Mouse (Mus musculus): ENCODE results near the gene Trim37. TPM values are rescaled to one million over a fixed set of nuclear protein-coding genes. Genes with fewer than 3 reads are reported as not detected.

The Trim37 gene
- total RNA-seq, 1 experiment: 36.9 TPM

DNA sequence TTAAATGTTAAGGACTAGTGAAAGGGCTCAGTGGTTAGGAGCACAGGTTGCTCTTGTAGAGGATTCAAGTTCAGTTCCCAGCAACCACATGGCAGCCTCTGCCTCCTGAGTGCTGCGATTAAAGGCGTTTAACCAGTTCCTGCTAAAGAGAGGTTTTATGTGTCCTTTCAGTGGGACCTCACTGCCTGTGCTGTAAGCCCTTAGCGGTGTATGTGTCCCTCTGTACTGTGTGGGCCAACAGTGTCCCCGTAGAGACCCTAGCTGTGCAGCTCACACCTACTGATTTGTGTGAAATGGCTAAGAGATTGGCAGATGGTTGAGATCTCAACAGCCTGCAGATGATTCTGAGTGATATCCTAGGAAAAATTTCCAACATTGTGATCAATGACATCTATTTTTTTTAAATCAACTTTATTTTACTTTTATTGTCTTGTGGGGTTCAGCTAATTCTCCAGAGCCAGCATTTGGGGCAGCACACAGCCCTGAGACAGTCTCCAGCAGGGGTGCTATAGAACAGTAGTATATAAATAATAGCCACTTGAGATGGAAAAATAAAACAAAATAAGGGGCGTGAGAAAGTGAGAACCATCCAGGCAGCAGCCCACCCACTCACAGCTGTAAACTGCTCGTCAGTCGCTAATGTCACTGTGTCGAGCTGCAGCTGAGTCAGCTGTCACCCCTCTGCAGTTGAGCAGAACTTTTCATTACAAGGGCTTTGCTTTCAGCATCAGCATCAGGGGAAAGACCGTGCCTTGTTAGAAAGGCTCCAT is 120.0 kb downstream of the Trim37 start:
- in situ Hi-C loops (cut with MboI; ENCODE audit: low sequenced_read_pairs in 2 of 2, unreplicated experiment in 2 of 2): no loop called here
- Histone ChIP-seq H3K9ac (ENCODE audit: insufficient read depth, low read depth, low read length, poor library complexity, severe bottlenecking) (no peak overlapping the region), H3K9me3 (ENCODE audit: control insufficient read depth, insufficient read depth, low read depth, low read length) (no peaks in the 10 kb centered on the region), H3K4me3 (ENCODE audit: insufficient read depth in 1 of 2, low read depth in 1 of 2, low read length in 2 of 2, poor library complexity in 1 of 2, severe bottlenecking in 1 of 2) (no peak overlapping the region), H3K27ac (ENCODE audit: insufficient read depth, low read depth, low read length, poor library complexity, severe bottlenecking) (no peak overlapping the region), H3K36me3 (ENCODE audit: control insufficient read depth, insufficient read depth, low read length, poor library complexity, severe bottlenecking) (peaks cover 2% of the 10 kb centered on the region; the same call in 1 of the 2 replicates), H3K4me1 (ENCODE audit: control insufficient read depth in 2 of 2, insufficient read depth in 2 of 2, low read length in 2 of 2, poor library complexity in 1 of 2) (peaks cover 0 to 6% of the 10 kb centered on the region in 2 experiments; a peak in 1 of 4 replicates)
- no peak for DNase-seq (ENCODE audit: low read depth, low spot score)
- TF ChIP-seq ZNF384 (IDR thresholded peaks at IDR 0.05; ENCODE audit: low read depth, low read length): no peak
- no peak for TF ChIP-seq ZC3H11A (IDR thresholded peaks at IDR 0.05; ENCODE audit: borderline replicate concordance, low read depth, low read length)

DNA sequence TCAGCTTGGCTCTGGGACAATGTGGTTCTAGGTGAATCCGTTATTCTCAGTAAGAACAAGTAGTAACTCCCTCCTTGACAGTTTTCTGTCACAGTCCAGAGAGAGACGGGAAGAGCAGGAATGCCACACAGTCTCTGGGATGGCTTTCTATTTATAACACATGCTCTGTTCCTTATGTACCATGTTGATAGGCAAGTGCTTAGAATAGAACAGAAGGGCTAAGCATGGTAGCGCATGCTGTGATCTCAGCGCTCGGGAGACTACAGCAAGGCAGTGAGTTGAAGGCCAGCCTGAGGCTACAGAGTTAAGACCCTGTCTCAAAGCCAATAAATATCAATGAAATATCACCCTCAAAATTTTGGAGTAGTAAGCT is 120.6 kb downstream of the Trim37 start:
- in situ Hi-C loops (cut with MboI; ENCODE audit: low sequenced_read_pairs in 2 of 2, unreplicated experiment in 2 of 2): no loop called here
- Histone ChIP-seq H3K9ac (ENCODE audit: insufficient read depth, low read depth, low read length, poor library complexity, severe bottlenecking) (no peak overlapping the region), H3K9me3 (ENCODE audit: control insufficient read depth, insufficient read depth, low read depth, low read length) (no peaks in the 10 kb centered on the region), H3K36me3 (ENCODE audit: control insufficient read depth, insufficient read depth, low read length, poor library complexity, severe bottlenecking) (peaks cover 2% of the 10 kb centered on the region; the same call in 1 of the 2 replicates), H3K4me1 (ENCODE audit: control insufficient read depth in 2 of 2, insufficient read depth in 2 of 2, low read length in 2 of 2, poor library complexity in 1 of 2) (peaks cover 0 to 9% of the 10 kb centered on the region in 2 experiments; a peak in 1 of 4 replicates), H3K27ac (ENCODE audit: insufficient read depth, low read depth, low read length, poor library complexity, severe bottlenecking) (no peak overlapping the region), H3K4me3 (ENCODE audit: insufficient read depth in 1 of 2, low read depth in 1 of 2, low read length in 2 of 2, poor library complexity in 1 of 2, severe bottlenecking in 1 of 2) (no peak overlapping the region)
- TF ChIP-seq HCFC1 (IDR thresholded peaks at IDR 0.05; ENCODE audit: borderline replicate concordance, insufficient read depth, low read length) (no peak), MAFK (IDR thresholded peaks at IDR 0.05; ENCODE audit: insufficient read depth, low read depth, low read length) (no peak), ZC3H11A (IDR thresholded peaks at IDR 0.05; ENCODE audit: borderline replicate concordance, low read depth, low read length) (no peak), CHD2 (IDR thresholded peaks at IDR 0.05; ENCODE audit: low read depth, low read length) (no peak), ZNF384 (IDR thresholded peaks at IDR 0.05; ENCODE audit: low read depth, low read length) (no peak)
- no peak for DNase-seq (ENCODE audit: low read depth, low spot score)

DNA sequence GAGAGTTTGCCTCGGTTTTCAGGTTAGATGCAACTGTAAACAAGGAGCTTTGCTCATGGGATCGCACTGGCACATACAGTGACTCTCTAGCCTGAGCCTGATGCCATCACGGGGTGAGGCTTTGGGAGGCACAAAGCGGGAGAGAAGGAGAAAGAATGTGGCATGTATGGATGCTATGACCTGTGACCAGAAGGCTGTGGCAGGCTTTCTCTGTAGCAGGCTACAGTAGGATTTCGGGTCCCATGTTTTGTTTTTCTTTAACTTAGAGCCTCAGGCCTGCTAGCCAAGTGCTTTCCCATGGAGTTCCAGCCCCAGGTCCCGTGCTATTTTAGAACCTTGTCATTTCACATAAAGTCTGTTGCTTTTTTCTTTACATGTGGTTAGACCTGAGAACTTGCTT is 123.3 kb downstream of the Trim37 start:
- Histone ChIP-seq H3K4me1 (ENCODE audit: control insufficient read depth in 2 of 2, insufficient read depth in 2 of 2, low read length in 2 of 2, poor library complexity in 1 of 2) (peaks cover 2 to 13% of the 10 kb centered on the region in 2 experiments; a peak in 1 of 4 replicates), H3K36me3 (ENCODE audit: control insufficient read depth, insufficient read depth, low read length, poor library complexity, severe bottlenecking) (peaks cover 2% of the 10 kb centered on the region; the same call in 1 of the 2 replicates), H3K4me3 (ENCODE audit: insufficient read depth in 1 of 2, low read depth in 1 of 2, low read length in 2 of 2, poor library complexity in 1 of 2, severe bottlenecking in 1 of 2) (no peak overlapping the region), H3K9me3 (ENCODE audit: control insufficient read depth, insufficient read depth, low read depth, low read length) (no peaks in the 10 kb centered on the region), H3K9ac (ENCODE audit: insufficient read depth, low read depth, low read length, poor library complexity, severe bottlenecking) (no peak overlapping the region), H3K27ac (ENCODE audit: insufficient read depth, low read depth, low read length, poor library complexity, severe bottlenecking) (no peak overlapping the region)
- TF ChIP-seq MAFK (IDR thresholded peaks at IDR 0.05; ENCODE audit: insufficient read depth, low read depth, low read length): no peak
- in situ Hi-C loops (cut with MboI; ENCODE audit: low sequenced_read_pairs in 2 of 2, unreplicated experiment in 2 of 2): no loop called here
- no peak for DNase-seq (ENCODE audit: low read depth, low spot score)

DNA sequence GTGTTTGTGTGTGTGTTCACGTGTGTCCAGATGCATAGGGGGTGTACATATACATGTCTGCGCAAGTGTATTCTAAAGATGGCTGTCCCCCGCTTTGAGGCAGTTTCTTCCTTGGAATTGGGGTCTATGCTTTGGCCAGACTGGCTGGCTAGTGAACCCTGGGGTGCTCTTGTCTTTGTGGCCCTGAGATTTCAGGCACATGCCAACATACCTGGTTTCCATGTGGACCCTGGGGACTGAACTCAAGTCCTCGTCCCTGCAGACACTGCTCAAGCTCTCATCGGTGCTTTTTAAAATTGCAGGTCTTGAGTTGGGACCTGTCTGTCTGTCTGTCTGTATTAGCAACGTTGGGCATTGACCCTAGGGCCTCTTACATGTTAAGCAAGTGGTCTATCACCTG is 126.4 kb downstream of the Trim37 start:
- TF ChIP-seq MAFK (IDR thresholded peaks at IDR 0.05; ENCODE audit: insufficient read depth, low read depth, low read length) (no peak), ZC3H11A (IDR thresholded peaks at IDR 0.05; ENCODE audit: borderline replicate concordance, low read depth, low read length) (no peak), HCFC1 (IDR thresholded peaks at IDR 0.05; ENCODE audit: borderline replicate concordance, insufficient read depth, low read length) (no peak), CHD2 (IDR thresholded peaks at IDR 0.05; ENCODE audit: low read depth, low read length) (no peak)
- DNase-seq (ENCODE audit: low read depth, low spot score): no peak
- Histone ChIP-seq H3K4me3 (ENCODE audit: insufficient read depth in 1 of 2, low read depth in 1 of 2, low read length in 2 of 2, poor library complexity in 1 of 2, severe bottlenecking in 1 of 2) (no peak overlapping the region), H3K36me3 (ENCODE audit: control insufficient read depth, insufficient read depth, low read length, poor library complexity, severe bottlenecking) (peaks cover 2% of the 10 kb centered on the region; the same call in 1 of the 2 replicates), H3K4me1 (ENCODE audit: control insufficient read depth in 2 of 2, insufficient read depth in 2 of 2, low read length in 2 of 2, poor library complexity in 1 of 2) (peaks cover 2 to 13% of the 10 kb centered on the region in 2 experiments; a peak in 1 of 4 replicates), H3K9ac (ENCODE audit: insufficient read depth, low read depth, low read length, poor library complexity, severe bottlenecking) (no peak overlapping the region), H3K27ac (ENCODE audit: insufficient read depth, low read depth, low read length, poor library complexity, severe bottlenecking) (no peak overlapping the region), H3K9me3 (ENCODE audit: control insufficient read depth, insufficient read depth, low read depth, low read length) (no peaks in the 10 kb centered on the region)
- in situ Hi-C loops (cut with MboI; ENCODE audit: low sequenced_read_pairs in 2 of 2, unreplicated experiment in 2 of 2): no loop called here

DNA sequence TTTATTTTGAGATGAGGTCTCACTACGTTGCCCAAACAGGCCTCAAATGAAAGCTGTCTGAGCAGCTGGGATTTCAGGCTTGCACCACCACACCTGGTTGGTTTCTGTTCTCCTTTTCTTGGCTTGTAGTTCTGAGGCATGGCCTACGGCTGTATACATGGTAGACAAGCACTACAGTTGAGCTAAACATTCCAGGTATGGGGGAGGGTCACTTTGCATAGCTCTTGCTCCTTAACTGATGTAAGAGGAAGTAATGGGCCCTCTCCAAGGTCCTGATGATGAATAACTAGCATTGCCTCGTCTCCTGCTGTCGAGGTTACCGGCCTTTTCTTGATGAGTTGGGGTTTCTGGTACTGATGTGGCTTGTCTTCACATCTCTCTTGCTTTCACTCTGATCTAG is 127.3 kb downstream of the Trim37 start:
- Histone ChIP-seq H3K27ac (ENCODE audit: insufficient read depth, low read depth, low read length, poor library complexity, severe bottlenecking) (no peak overlapping the region), H3K9me3 (ENCODE audit: control insufficient read depth, insufficient read depth, low read depth, low read length) (no peaks in the 10 kb centered on the region), H3K4me3 (ENCODE audit: insufficient read depth in 1 of 2, low read depth in 1 of 2, low read length in 2 of 2, poor library complexity in 1 of 2, severe bottlenecking in 1 of 2) (no peak overlapping the region), H3K36me3 (ENCODE audit: control insufficient read depth, insufficient read depth, low read length, poor library complexity, severe bottlenecking) (peaks cover 2% of the 10 kb centered on the region; the same call in 1 of the 2 replicates), H3K4me1 (ENCODE audit: control insufficient read depth in 2 of 2, insufficient read depth in 2 of 2, low read length in 2 of 2, poor library complexity in 1 of 2) (peaks cover 2 to 13% of the 10 kb centered on the region in 2 experiments; a peak in 1 of 4 replicates), H3K9ac (ENCODE audit: insufficient read depth, low read depth, low read length, poor library complexity, severe bottlenecking) (no peak overlapping the region)
- in situ Hi-C loops (cut with MboI; ENCODE audit: low sequenced_read_pairs in 2 of 2, unreplicated experiment in 2 of 2): no loop called here
- DNase-seq (ENCODE audit: low read depth, low spot score): peak; percentile 59
- TF ChIP-seq CHD2 (IDR thresholded peaks at IDR 0.05; ENCODE audit: low read depth, low read length) (peak; percentile 67; the same call in 1 of the 2 replicates), MAFK (IDR thresholded peaks at IDR 0.05; ENCODE audit: insufficient read depth, low read depth, low read length) (no peak)

Measured in ES-E14 (cell line).